8 mouse cellular contexts compared by ENCODE assay signal in genomic region chr11:76446251-76446650, GRCm38 (mm10). TPM values are rescaled to one million over a fixed set of nuclear protein-coding genes. Genes with fewer than 3 reads are reported as not detected.
DNase-seq lines count a peak whose midpoint lies in the region; ATAC-seq lines count a peak whose summit lies in the region.

No protein-coding gene starts in this region.

- no peak for ATAC-seq in neural tube, embryonic 11.5 days (ENCODE audit: insufficient read depth, low FRiP score, low TSS enrichment)

- no peak overlapping the region for H3K4me3 ChIP-seq in neural tube, embryonic 11.5 days (ENCODE audit: low read depth, low read length)

- H3K9me3 ChIP-seq in neural tube, embryonic 11.5 days (ENCODE audit: control insufficient read depth, low read length) = no peaks in the 10 kb centered on the region

- peaks cover 27% of the 10 kb centered on the region for H3K4me1 ChIP-seq in neural tube, embryonic 11.5 days (ENCODE audit: control insufficient read depth, insufficient read depth, low read length)

- no peaks in the 10 kb centered on the region for H3K36me3 ChIP-seq in neural tube, embryonic 11.5 days (ENCODE audit: control insufficient read depth, insufficient read depth, low read length)

- H3K27ac ChIP-seq in neural tube, embryonic 11.5 days (ENCODE audit: low read depth, low read length) = 0 out of 2 replicates have a peak overlapping the region, but pooled peaks have one; percentile 10

- H3K27me3 ChIP-seq in neural tube, embryonic 11.5 days (ENCODE audit: control insufficient read depth, insufficient read depth, low read length) = no peaks in the 10 kb centered on the region

- no peak overlapping the region for H3K9ac ChIP-seq in neural tube, embryonic 11.5 days (ENCODE audit: low read length)

- no peak overlapping the region for H3K4me2 ChIP-seq in neural tube, embryonic 11.5 days (ENCODE audit: low read depth)

- 2% methylated on average over 10 of the region's 10 CpGs for WGBS in neural tube, embryonic 11.5 days

- peak; percentile 17 to 52 for DNase-seq in kidney, postnatal 36 days
- no peak for DNase-seq in kidney, postnatal 14 days
- DNase-seq in adipocyte (ENCODE audit: low spot score) = peak; percentile 61
- DNase-seq in induced T-regulatory cell, adult 2 months (ENCODE audit: low read depth) = peak; percentile 42
- DNase-seq in neural tube, embryonic 11.5 days (ENCODE audit: low spot score) = peak; percentile 69
- DNase-seq in urinary bladder, postnatal 25 days (ENCODE audit: low spot score) = no peak
- no peak for DNase-seq in right cerebral cortex, adult 2 months (ENCODE audit: low spot score in 2 of 2)
- no peak for DNase-seq in cerebellum, postnatal 10 days

RNA-seq across cellular contexts. Expression of gene Timm22, which starts 39.5 kb away (rescaled TPM):
- polyA plus RNA-seq in neural tube, embryonic 11.5 days (2014; fragmentation: Nextera tagmentation; extraction: Ambion mirVana) = 124 and 136 TPM in 2 replicates

RNA-seq across cellular contexts. Expression of gene Nxn, which starts 47.3 kb away (rescaled TPM):
- 55.3 and 57.7 TPM in 2 replicates for polyA plus RNA-seq in neural tube, embryonic 11.5 days (2014; fragmentation: Nextera tagmentation; extraction: Ambion mirVana)

Comparison
In these comparisons a context has a peak if more than half of its experiments do, and no peak if none do; other contexts are left out.
1. DNase-seq: peak in kidney, postnatal 36 days (2 of 2), adipocyte (single experiment), induced T-regulatory cell, adult 2 months (single experiment) and neural tube, embryonic 11.5 days (single experiment); none in kidney, postnatal 14 days (single experiment), urinary bladder, postnatal 25 days (single experiment), right cerebral cortex, adult 2 months (0 of 2) and cerebellum, postnatal 10 days (0 of 2).